Mouse (Mus musculus) forebrain, embryonic 14.5 days (tissue): Measurements from ENCODE around the gene Arl5b. TPM values are rescaled to one million over a fixed set of nuclear protein-coding genes. Genes with fewer than 3 reads are reported as not detected.

Experiments used
- ATAC-seq: fragments of 200-750 bp; cut with Nextera tagmentation; 2 replicates; pipeline ENCODE4 v1.8.0; 2017; ENCODE audit warnings: mild to moderate bottlenecking, moderate library complexity
- DNase-seq: peaks from one replicate; pipeline ENCODE4 v3.0.0-alpha.2; 2015; ENCODE audit warnings: low spot score
- H3K27ac ChIP-seq: fragments of 300-500 bp; sonication (generic); 2 replicates; pipeline ENCODE4 v1.5.1; 2014; ENCODE audit warnings: low read depth, mild to moderate bottlenecking, control low read depth, low read length, moderate library complexity
- H3K27me3 ChIP-seq: fragments of 300-500 bp; sonication (generic); replicated peaks from 2 replicates; pipeline ENCODE4 v1.6.1; 2014; ENCODE audit warnings: low read length, control low read depth, mixed read lengths; ENCODE audit not compliant: control insufficient read depth, insufficient read depth
- H3K36me3 ChIP-seq: fragments of 300-500 bp; sonication (generic); 2 replicates; pipeline ENCODE4 v1.6.1; 2014; ENCODE audit warnings: low read length, control low read depth; ENCODE audit not compliant: control insufficient read depth, insufficient read depth
- H3K4me1 ChIP-seq: fragments of 300-500 bp; sonication (generic); 2 replicates; pipeline ENCODE4 v1.6.1; 2014; ENCODE audit warnings: antibody characterized with exemption, low read length, control low read depth; ENCODE audit not compliant: control insufficient read depth, insufficient read depth
- H3K4me2 ChIP-seq: fragments of 300-500 bp; sonication (generic); 2 replicates; pipeline ENCODE4 v1.6.1; 2014; ENCODE audit warnings: mild to moderate bottlenecking, control low read depth, low read length
- H3K4me3 ChIP-seq: fragments of 300-500 bp; sonication (generic); 2 replicates; pipeline ENCODE4 v1.5.1; 2014; ENCODE audit warnings: low read depth, low read length, control low read depth
- H3K9ac ChIP-seq: fragments of 300-500 bp; sonication (generic); 2 replicates; pipeline ENCODE4 v1.6.1; 2014; ENCODE audit warnings: mild to moderate bottlenecking, low read length, control low read depth, moderate library complexity
- H3K9me3 ChIP-seq: fragments of 300-500 bp; sonication (generic); replicated peaks from 2 replicates; pipeline ENCODE4 v1.6.1; 2016; ENCODE audit warnings: low read length, control low read depth, mixed read lengths; ENCODE audit not compliant: control insufficient read depth
- WGBS: fragments of 180-500 bp; shearing (Covaris S2); extraction: QIAGEN DNeasy Blood & Tissue Kit; methylation state at CpG from one replicate; pipeline ENCODE4 v1.1.7; 2014; 5-methylcytosine and 5-hydroxymethylcytosine counted together
- polyA plus RNA-seq: library from polyadenylated mRNA; unstranded; fragments of >200 nt; fragmentation: Nextera tagmentation; extraction: Ambion mirVana; gene quantifications from 2 replicates; pipeline ENCODE4 v1.2.1, GENCODE M21; 2014

Gene Arl5b
- polyA plus RNA-seq, 1 experiment from 2014 or later, result 33.6 TPM

DNA sequence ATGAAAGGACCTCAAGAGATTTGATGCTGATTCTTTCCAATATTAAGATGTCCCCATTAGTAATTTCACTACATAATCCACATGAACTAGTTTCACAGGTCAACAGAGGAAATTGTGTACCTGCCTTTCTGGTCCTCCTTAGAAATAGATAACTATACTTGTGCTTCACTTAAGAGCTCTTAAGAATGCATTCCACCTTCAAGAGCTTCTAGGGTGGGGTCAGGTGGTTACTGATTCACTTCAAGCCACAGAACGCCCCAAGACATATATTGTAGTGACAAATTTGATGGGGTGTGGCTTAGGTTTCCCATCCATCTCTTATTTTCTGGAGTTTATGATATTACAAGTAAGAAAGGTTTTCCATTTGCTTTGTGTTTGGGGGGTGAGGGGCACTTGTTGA is 38.1 kb downstream of the Arl5b start:
- no peak overlapping the region for H3K4me2 ChIP-seq
- no peak overlapping the region for H3K4me3 ChIP-seq
- H3K27me3 ChIP-seq, result no peaks in the 10 kb centered on the region
- 88% methylated on average over 1 of the region's 1 CpGs for WGBS
- no peaks in the 10 kb centered on the region for H3K4me1 ChIP-seq
- no peak overlapping the region for H3K9ac ChIP-seq
- peaks cover 10% of the 10 kb centered on the region for H3K36me3 ChIP-seq
- no peak for ATAC-seq
- no peak for DNase-seq
- H3K27ac ChIP-seq, result no peak overlapping the region
- H3K9me3 ChIP-seq, result no peaks in the 10 kb centered on the region

GRCm38 (mm10) chr2:15096514-15097090 is 47.4 kb downstream of the Arl5b start:
- no peak for ATAC-seq
- peak; percentile 72 for DNase-seq

GRCm38 (mm10) chr2:15104386-15104785 is 55.2 kb downstream of the Arl5b start:
- Histone ChIP-seq H3K27ac (no peak overlapping the region), H3K9me3 (no peaks in the 10 kb centered on the region), H3K9ac (no peak overlapping the region), H3K4me1 (no peaks in the 10 kb centered on the region), H3K4me2 (no peak overlapping the region), H3K4me3 (no peak overlapping the region), H3K36me3 (no peaks in the 10 kb centered on the region), H3K27me3 (no peaks in the 10 kb centered on the region)
- no peak for ATAC-seq
- WGBS, result 85% methylated on average over 1 of the region's 1 CpGs
- DNase-seq, result no peak

More at GRCm38 (mm10) chr2:15096514-15097090, 47.4 kb downstream of the Arl5b start:
- Histone ChIP-seq H3K27me3 (no peaks in the 10 kb centered on the region), H3K9ac (no peak overlapping the region), H3K9me3 (no peaks in the 10 kb centered on the region), H3K4me2 (no peak overlapping the region), H3K4me3 (no peak overlapping the region), H3K36me3 (no peaks in the 10 kb centered on the region), H3K4me1 (no peaks in the 10 kb centered on the region), H3K27ac (no peak overlapping the region)
- 62% methylated on average over 3 of the region's 3 CpGs for WGBS

DNA sequence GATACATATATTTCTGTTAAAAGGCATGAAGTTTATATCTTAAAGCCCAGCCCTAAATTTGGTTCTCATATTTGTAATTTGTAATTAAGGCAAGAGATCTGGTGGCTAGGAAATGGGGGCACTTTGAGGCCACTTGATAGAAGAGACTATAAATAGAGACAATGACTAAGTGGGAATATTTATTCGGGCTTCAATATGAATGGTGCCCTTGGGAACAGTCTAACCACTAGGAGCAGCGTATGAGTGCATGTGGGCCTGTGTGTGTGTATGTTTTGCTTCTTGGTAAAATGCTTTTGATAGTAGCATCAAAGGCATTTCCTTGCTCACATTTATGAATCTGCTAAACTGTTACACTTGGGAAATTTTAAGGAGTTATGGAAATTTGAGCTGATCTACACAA is 62.1 kb downstream of the Arl5b start:
- H3K27ac ChIP-seq, result no peak overlapping the region
- no peak overlapping the region for H3K9ac ChIP-seq
- no peak overlapping the region for H3K4me3 ChIP-seq
- no peak overlapping the region for H3K4me2 ChIP-seq
- WGBS, result 88% methylated on average over 2 of the region's 2 CpGs
- ATAC-seq (no peak), DNase-seq (no peak)
- no peaks in the 10 kb centered on the region for H3K27me3 ChIP-seq
- H3K9me3 ChIP-seq, result no peaks in the 10 kb centered on the region
- H3K4me1 ChIP-seq, result no peaks in the 10 kb centered on the region
- H3K36me3 ChIP-seq, result no peaks in the 10 kb centered on the region

DNA sequence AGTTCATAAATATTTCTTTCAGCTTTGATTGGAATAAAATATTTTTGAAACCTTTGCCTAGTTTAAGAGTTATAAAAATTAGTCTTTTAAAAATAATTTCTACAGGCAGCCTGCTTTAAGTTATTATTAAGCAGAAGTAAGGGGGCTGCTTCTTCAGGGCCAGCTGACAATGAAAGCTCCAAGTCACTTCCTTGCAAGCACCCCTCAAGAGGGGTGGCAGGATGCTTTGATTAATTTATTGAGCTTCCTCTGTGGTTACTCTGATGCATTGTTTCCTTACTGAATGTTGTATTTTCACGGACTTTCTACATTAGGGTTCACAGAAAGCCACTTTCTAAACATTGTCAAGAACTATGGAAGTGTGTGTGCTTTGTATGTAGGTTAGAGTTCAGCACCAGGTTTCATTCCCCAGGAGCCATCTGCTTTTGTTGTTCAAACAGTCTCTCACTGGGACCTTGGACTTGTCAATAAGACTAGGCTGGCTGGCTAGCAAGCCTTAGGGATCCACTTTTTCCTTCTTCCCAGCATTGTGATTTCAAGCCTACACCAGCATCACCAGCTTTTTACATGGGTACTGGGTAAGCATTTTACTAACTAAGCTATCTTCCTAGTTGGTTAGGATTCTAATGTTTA is 62.7 kb downstream of the Arl5b start:
- Histone ChIP-seq H3K27me3 (no peaks in the 10 kb centered on the region), H3K27ac (no peak overlapping the region), H3K4me3 (no peak overlapping the region), H3K4me1 (no peaks in the 10 kb centered on the region), H3K9ac (no peak overlapping the region), H3K4me2 (no peak overlapping the region), H3K36me3 (no peaks in the 10 kb centered on the region), H3K9me3 (no peaks in the 10 kb centered on the region)
- no peak for ATAC-seq
- WGBS, result 68% methylated on average over 1 of the region's 1 CpGs
- DNase-seq, result no peak

DNA sequence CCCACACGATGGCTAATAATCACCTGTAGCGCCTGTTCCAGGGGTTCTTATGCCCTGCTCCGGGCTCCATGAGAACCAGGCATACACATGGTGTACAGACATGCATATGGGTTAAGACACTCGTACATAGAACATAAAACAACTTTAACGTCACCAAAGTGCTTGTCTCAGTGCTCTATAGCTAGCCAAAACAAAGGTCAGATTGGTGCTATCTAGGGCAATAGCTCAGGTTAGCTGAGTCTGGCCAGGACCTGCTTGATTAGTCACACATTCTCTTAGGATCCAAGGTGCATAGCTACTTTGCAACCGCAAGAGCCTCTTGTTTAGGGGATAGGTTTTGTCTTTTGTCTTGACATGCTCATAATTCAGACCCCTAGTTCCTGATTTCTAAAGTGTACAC is 63.5 kb downstream of the Arl5b start:
- Histone ChIP-seq H3K4me1 (no peaks in the 10 kb centered on the region), H3K4me2 (no peak overlapping the region), H3K36me3 (no peaks in the 10 kb centered on the region), H3K27me3 (no peaks in the 10 kb centered on the region), H3K27ac (no peak overlapping the region), H3K9ac (no peak overlapping the region), H3K9me3 (no peaks in the 10 kb centered on the region), H3K4me3 (no peak overlapping the region)
- ATAC-seq, result no peak
- 93% methylated on average over 6 of the region's 6 CpGs for WGBS
- no peak for DNase-seq

- DNase-seq, result no peak
- no peak overlapping the region for H3K9ac ChIP-seq
- no peaks in the 10 kb centered on the region for H3K27me3 ChIP-seq
- H3K9me3 ChIP-seq, result no peaks in the 10 kb centered on the region
- no peak overlapping the region for H3K4me2 ChIP-seq
- 92% methylated on average over 1 of the region's 1 CpGs for WGBS
- H3K36me3 ChIP-seq, result no peaks in the 10 kb centered on the region
- no peak overlapping the region for H3K4me3 ChIP-seq
- no peak overlapping the region for H3K27ac ChIP-seq
- ATAC-seq, result no peak
- no peaks in the 10 kb centered on the region for H3K4me1 ChIP-seq
Measured at GRCm38 (mm10) chr2:15121217-15121680, 72.1 kb downstream of the Arl5b start.

Other genes with a start within 250 kb of the Arl5b start
- gene Nsun6, start 5.7 kb downstream of the Arl5b start, polyA plus RNA-seq, result 10.6 and 14.4 TPM in 2 replicates